Mouse (Mus musculus) bone marrow, adult 2 months (tissue): ENCODE data around the gene Grhpr. TPM values are rescaled to one million over a fixed set of nuclear protein-coding genes. Genes with fewer than 3 reads are reported as not detected.

Experiments used
- H3K27ac ChIP-seq: fragments of 200-500 bp; 2 replicates; pipeline ENCODE4 v1.5.1; 2012; ENCODE audit warnings: low read depth, mild to moderate bottlenecking, control low read depth, inconsistent platforms, low read length; ENCODE audit not compliant: control insufficient read depth, poor library complexity, insufficient read depth
- H3K4me1 ChIP-seq: fragments of 200-500 bp; 2 replicates; pipeline ENCODE4 v1.6.1; 2011; ENCODE audit warnings: low read length; ENCODE audit not compliant: control insufficient read depth, insufficient read depth
- H3K4me3 ChIP-seq: fragments of 200-500 bp; replicated peaks from 2 replicates; pipeline ENCODE3; 2011; ENCODE audit warnings: mild to moderate bottlenecking, low read depth, low read length, control low read depth; ENCODE audit not compliant: control insufficient read depth
- CTCF ChIP-seq: fragments of 200-500 bp; IDR thresholded peaks from 2 replicates; pipeline ENCODE4 v1.5.1; 2011; ENCODE audit warnings: low read length, control low read depth; ENCODE audit not compliant: control insufficient read depth, insufficient read depth
- POLR2A ChIP-seq: fragments of 200-500 bp; IDR thresholded peaks from 2 replicates; pipeline ENCODE4 v1.6.1; 2011; ENCODE audit warnings: low read depth, mild to moderate bottlenecking, control low read depth, low read length, borderline replicate concordance; ENCODE audit not compliant: control insufficient read depth
- WGBS: fragments of 180-500 bp; shearing (Covaris S2); methylation state at CpG from one replicate; pipeline ENCODE4 v1.1.7; 2018; 5-methylcytosine and 5-hydroxymethylcytosine counted together
- polyA plus RNA-seq: library from polyadenylated mRNA; stranded (reverse); fragments of >200 nt; gene quantifications from 2 replicates; pipeline ENCODE4 v1.2.4, GENCODE M21; 2011; ENCODE audit warnings: low replicate concordance; ENCODE audit not compliant: missing spikeins, insufficient read depth, insufficient read length

Grhpr gene
- polyA plus RNA-seq, result 5.9 and 8.7 TPM in 2 replicates

GRCm38 (mm10) chr4:44981280-44981973 is at the start of gene Grhpr:
Gene Grhpr (plus strand): TSS chr4:44981395.
- Histone ChIP-seq H3K4me1 (no peaks in the 10 kb centered on the region; the same call in none of the 2 replicates), H3K27ac (peak within 1 kb of the TSS; percentile 86)
- TF ChIP-seq POLR2A (peak; percentile 88; the same call in 1 of the 2 replicates), CTCF (no peak)

GRCm38 (mm10) chr4:44931732-44932131 is 49.5 kb upstream of the Grhpr start:
- H3K27ac ChIP-seq, result no peak overlapping the region
- H3K4me3 ChIP-seq, result no peak overlapping the region
- WGBS, result 95% methylated on average over 6 of the region's 6 CpGs
- TF ChIP-seq POLR2A, result no peak
- no peak for TF ChIP-seq CTCF
- no peaks in the 10 kb centered on the region for H3K4me1 ChIP-seq

More at GRCm38 (mm10) chr4:44981280-44981973, at the start of gene Grhpr:
- WGBS, result under 1% methylated on average over 40 of the region's 40 CpGs
- H3K4me3 ChIP-seq, result peak within 1 kb of the TSS; percentile 86

- TF ChIP-seq POLR2A (no peak), CTCF (no peak)
- peaks cover 9% of the 10 kb centered on the region for H3K4me1 ChIP-seq
- no peak overlapping the region for H3K4me3 ChIP-seq
- peak overlapping the region; percentile 51 for H3K27ac ChIP-seq
- 61% methylated on average over 8 of the region's 8 CpGs for WGBS
These were observed 42.5 kb upstream of the Grhpr start for GRCm38 (mm10) chr4:44938359-44939340.

- WGBS, result 67% methylated on average over 14 of the region's 14 CpGs
- H3K4me1 ChIP-seq, result peaks cover 9% of the 10 kb centered on the region
- peak overlapping the region; percentile 51 for H3K27ac ChIP-seq
These were observed 41.5 kb upstream of the Grhpr start for GRCm38 (mm10) chr4:44939576-44940249.

GRCm38 (mm10) chr4:44940286-44940685 is 40.9 kb upstream of the Grhpr start:
- TF ChIP-seq CTCF (no peak), POLR2A (no peak)
- H3K4me3 ChIP-seq, result no peak overlapping the region
- 86% methylated on average over 9 of the region's 9 CpGs for WGBS
- peaks cover 9% of the 10 kb centered on the region for H3K4me1 ChIP-seq
- H3K27ac ChIP-seq, result peak overlapping the region; percentile 35

More at GRCm38 (mm10) chr4:44939576-44940249, 41.5 kb upstream of the Grhpr start:
- H3K4me3 ChIP-seq, result no peak overlapping the region
- TF ChIP-seq POLR2A (peak; percentile 54; the same call in 1 of the 2 replicates), CTCF (no peak)

GRCm38 (mm10) chr4:44942237-44942636 is 39.0 kb upstream of the Grhpr start:
- 0% methylated on average over 1 of the region's 1 CpGs for WGBS
- peaks cover 9% of the 10 kb centered on the region for H3K4me1 ChIP-seq

GRCm38 (mm10) chr4:44943480-44943879 is 37.7 kb upstream of the Grhpr start:
- Histone ChIP-seq H3K4me1 (peaks cover 9% of the 10 kb centered on the region), H3K4me3 (no peak overlapping the region), H3K27ac (peak overlapping the region; percentile 34)
- 78% methylated on average over 6 of the region's 6 CpGs for WGBS
- no peak for TF ChIP-seq CTCF
- TF ChIP-seq POLR2A, result no peak

More at GRCm38 (mm10) chr4:44942237-44942636, 39.0 kb upstream of the Grhpr start:
- H3K4me3 ChIP-seq, result no peak overlapping the region
- no peak for TF ChIP-seq POLR2A
- no peak for TF ChIP-seq CTCF
- no peak overlapping the region for H3K27ac ChIP-seq
